Mouse (Mus musculus): ENCODE results near the gene Fgd3.

- TF ChIP-seq CTCF (conservative IDR thresholded peaks at IDR 0.05; ENCODE audit: insufficient read depth, insufficient read length, low read depth, low read length) (no peak), POLR2A (IDR thresholded peaks at IDR 0.05; ENCODE audit: low read depth, low read length) (no peak)
These were observed 2.1 kb upstream of the Fgd3 start for GRCm38 (mm10) chr13:49322169-49322568.
